Mouse (Mus musculus) bone marrow macrophage, adult 2 months (primary cell): Measurements from ENCODE around the gene Slain2. TPM values are rescaled to one million over a fixed set of nuclear protein-coding genes. Genes with fewer than 3 reads are reported as not detected.
"Not testable (repeated sequence)": the region's sequence is repeated elsewhere in the genome, so short reads cannot be mapped to it uniquely, and the experiment has no call there.

Experiments
- H3K27ac ChIP-seq: 2 replicates; pipeline ENCODE4 v1.5.1; 2012; ENCODE audit warnings: low read depth, low read length; ENCODE audit not compliant: insufficient read depth
- H3K4me1 ChIP-seq: 2 replicates; pipeline ENCODE4 v1.6.1; 2012; ENCODE audit warnings: low read length; ENCODE audit not compliant: control insufficient read depth, insufficient read depth
- H3K4me3 ChIP-seq: 2 replicates; pipeline ENCODE4 v1.5.1; 2012; ENCODE audit warnings: mild to moderate bottlenecking, low read length, moderate library complexity; ENCODE audit not compliant: insufficient read depth
- CTCF ChIP-seq: IDR thresholded peaks from 2 replicates; pipeline ENCODE4 v1.5.1; 2012; ENCODE audit warnings: low read depth, mild to moderate bottlenecking, low read length, moderate library complexity
- POLR2A ChIP-seq: IDR thresholded peaks from 2 replicates; pipeline ENCODE4 v1.6.1; 2012; ENCODE audit warnings: mild to moderate bottlenecking, low read depth, low read length, borderline replicate concordance
- polyA plus RNA-seq: library from polyadenylated mRNA; stranded (reverse); fragments of >200 nt; gene quantifications from 2 replicates; pipeline ENCODE4 v1.2.4, GENCODE M21; 2012; ENCODE audit not compliant: missing spikeins, insufficient read depth, insufficient read length

Slain2 gene
- polyA plus RNA-seq, 1 experiment = 39.0 TPM

GRCm38 (mm10) chr5:72975996-72976395 lies 61.9 kb downstream of the Slain2 start:
- Histone ChIP-seq H3K27ac (no peak overlapping the region), H3K4me1 (peaks cover 2% of the 10 kb centered on the region; the same call in 1 of the 2 replicates), H3K4me3 (no peak overlapping the region)
- TF ChIP-seq CTCF (no peak), POLR2A (no peak)

- no peak overlapping the region for H3K4me3 ChIP-seq
- no peak for TF ChIP-seq POLR2A
- TF ChIP-seq CTCF = no peak
- H3K4me1 ChIP-seq = peaks cover 2% of the 10 kb centered on the region; the same call in 1 of the 2 replicates
- no peak overlapping the region for H3K27ac ChIP-seq
Measured at GRCm38 (mm10) chr5:72976539-72976938, 62.4 kb downstream of the Slain2 start.

- peaks cover 6% of the 10 kb centered on the region for H3K4me1 ChIP-seq
- H3K4me3 ChIP-seq = no peak overlapping the region
- TF ChIP-seq POLR2A (no peak), CTCF (no peak)
- no peak overlapping the region for H3K27ac ChIP-seq
Measured at GRCm38 (mm10) chr5:72984091-72984490, 70.0 kb downstream of the Slain2 start.

- TF ChIP-seq CTCF (no peak), POLR2A (no peak)
- no peak overlapping the region for H3K27ac ChIP-seq
- no peaks in the 10 kb centered on the region for H3K4me1 ChIP-seq
- no peak overlapping the region for H3K4me3 ChIP-seq
Measured at GRCm38 (mm10) chr5:72987786-72988185, 73.7 kb downstream of the Slain2 start.

GRCm38 (mm10) chr5:72989756-72990155 lies 75.7 kb downstream of the Slain2 start:
- no peak overlapping the region for H3K27ac ChIP-seq
- no peaks in the 10 kb centered on the region for H3K4me1 ChIP-seq
- H3K4me3 ChIP-seq = no peak overlapping the region
- TF ChIP-seq POLR2A = no peak
- no peak for TF ChIP-seq CTCF

GRCm38 (mm10) chr5:72992474-72992873 lies 78.4 kb downstream of the Slain2 start:
- H3K4me3 ChIP-seq = no peak overlapping the region
- H3K4me1 ChIP-seq = no peaks in the 10 kb centered on the region
- TF ChIP-seq CTCF = no peak
- TF ChIP-seq POLR2A = no peak
- H3K27ac ChIP-seq = no peak overlapping the region

GRCm38 (mm10) chr5:72994424-72994823 lies 80.3 kb downstream of the Slain2 start:
- no peak overlapping the region for H3K4me3 ChIP-seq
- no peak for TF ChIP-seq POLR2A
- TF ChIP-seq CTCF = no peak
- H3K27ac ChIP-seq = no peak overlapping the region
- H3K4me1 ChIP-seq = no peaks in the 10 kb centered on the region

- Histone ChIP-seq H3K4me3 (no peak overlapping the region), H3K4me1 (no peaks in the 10 kb centered on the region), H3K27ac (no peak overlapping the region)
- TF ChIP-seq CTCF (no peak), POLR2A (no peak)
Measured at GRCm38 (mm10) chr5:72994928-72995327, 80.8 kb downstream of the Slain2 start.

GRCm38 (mm10) chr5:72995379-72995778 lies 81.3 kb downstream of the Slain2 start:
- TF ChIP-seq CTCF (no peak), POLR2A (no peak)
- Histone ChIP-seq H3K27ac (no peak overlapping the region), H3K4me3 (no peak overlapping the region), H3K4me1 (no peaks in the 10 kb centered on the region)

GRCm38 (mm10) chr5:72998546-72998945 lies 84.4 kb downstream of the Slain2 start:
- H3K4me1 ChIP-seq, H3K27ac ChIP-seq, H3K4me3 ChIP-seq: not testable (repeated sequence)

- no peaks in the 10 kb centered on the region for H3K4me1 ChIP-seq
- no peak overlapping the region for H3K27ac ChIP-seq
- no peak overlapping the region for H3K4me3 ChIP-seq
- TF ChIP-seq CTCF = no peak
- no peak for TF ChIP-seq POLR2A
Measured at GRCm38 (mm10) chr5:73004046-73004445, 89.9 kb downstream of the Slain2 start.
